Mouse (Mus musculus) right cerebral cortex, postnatal 10 days (tissue): ENCODE results near the gene Olfr1257.
"Not testable (repeated sequence)": the region's sequence is repeated elsewhere in the genome, so short reads cannot be mapped to it uniquely, and the experiment has no call there.

Experiments used
- DNase-seq, 2 experiments: peaks; one replicate each; pipeline ENCODE4 v3.0.0; 2021; ENCODE audit warnings: low spot score in 2 of 2

The Olfr1257 gene

DNA sequence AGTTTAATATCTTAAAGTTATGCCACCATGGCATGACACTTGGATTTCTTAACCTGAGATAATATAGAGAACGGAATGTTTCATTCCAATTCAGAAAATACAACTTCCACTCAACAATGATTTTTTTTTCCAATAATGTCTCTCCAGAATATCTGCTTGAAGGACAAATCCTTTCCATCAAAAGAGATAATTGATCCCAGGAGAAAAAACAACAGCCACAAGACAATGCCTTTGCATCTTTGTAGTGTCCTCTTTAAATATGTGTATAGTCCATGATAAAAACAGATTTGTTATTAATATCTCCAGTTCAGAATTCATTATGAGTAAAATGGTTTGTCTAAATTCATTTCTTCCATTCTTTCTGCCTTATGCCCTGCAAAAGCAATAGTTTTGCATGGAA is at the start of gene Olfr1257:
TSS of gene Olfr1257 (plus strand) at position 301 of the 400 bp plus-strand sequence.
- DNase-seq = no peak

DNA sequence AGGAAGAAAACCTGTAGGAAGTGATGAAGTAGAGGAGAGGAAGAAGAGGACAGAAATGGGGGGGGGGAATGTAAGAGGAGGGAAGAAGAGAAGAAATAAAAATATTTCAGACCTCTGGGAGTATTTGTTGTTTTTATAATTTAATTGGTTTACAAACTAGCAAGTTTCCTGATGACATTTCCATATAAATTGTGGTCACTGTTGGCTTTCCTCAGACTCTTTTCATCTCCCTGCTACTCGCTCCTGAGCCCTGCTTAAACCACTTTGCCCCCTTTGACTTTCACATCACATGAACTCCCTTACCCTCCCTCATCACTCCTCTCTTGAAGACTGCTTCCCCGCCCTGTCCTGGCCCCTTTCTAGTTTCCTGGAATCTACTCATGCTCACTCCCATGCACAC is 36.8 kb upstream of the Olfr1257 start, which contains the start of gene Olfr1256:
TSS of gene Olfr1256 (minus strand) at position 101 of the 400 bp plus-strand sequence.
- DNase-seq = no peak

DNA sequence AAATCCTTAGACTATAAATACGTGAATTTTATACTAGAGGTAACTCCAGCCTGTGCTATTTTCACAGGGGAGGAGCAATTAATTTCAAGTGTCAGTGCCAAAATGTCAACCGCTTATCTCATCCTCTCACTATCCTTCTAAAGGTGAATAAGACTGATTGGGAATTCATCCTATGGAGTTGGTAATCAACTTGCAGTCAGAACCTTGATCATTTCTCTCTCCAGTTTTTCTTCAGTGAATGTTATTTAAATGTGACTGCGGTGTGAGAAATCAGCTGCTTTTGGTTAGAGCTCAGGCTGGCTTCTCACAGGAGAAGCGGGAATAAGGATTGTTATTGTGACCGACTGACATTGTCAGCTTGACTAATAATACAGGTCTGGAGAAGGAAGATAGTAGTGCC is 30.1 kb upstream of the Olfr1257 start, which contains the start of gene Olfr48:
TSS of gene Olfr48 (minus strand) at position 101 of the 400 bp plus-strand sequence.
- no peak for DNase-seq

DNA sequence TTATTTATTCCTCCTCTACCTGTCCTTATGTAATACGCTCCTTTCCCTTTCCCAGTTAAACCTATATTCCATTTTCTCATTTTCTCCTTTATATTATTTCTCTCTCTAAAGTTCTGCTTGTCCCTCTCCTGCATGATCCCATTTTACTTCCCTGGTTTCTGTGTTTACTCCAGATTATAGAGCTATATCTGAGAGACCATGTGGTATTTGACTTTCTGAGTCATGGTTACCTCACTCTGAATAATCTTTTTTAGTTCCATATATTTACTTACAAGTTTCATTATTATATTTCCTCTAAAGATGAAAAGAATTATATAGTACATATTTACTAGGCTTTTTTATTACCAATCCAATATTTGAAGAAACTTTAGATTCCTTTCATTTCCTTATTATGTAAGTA is 29.0 kb upstream of the Olfr1257 start:
- DNase-seq = no peak

DNA sequence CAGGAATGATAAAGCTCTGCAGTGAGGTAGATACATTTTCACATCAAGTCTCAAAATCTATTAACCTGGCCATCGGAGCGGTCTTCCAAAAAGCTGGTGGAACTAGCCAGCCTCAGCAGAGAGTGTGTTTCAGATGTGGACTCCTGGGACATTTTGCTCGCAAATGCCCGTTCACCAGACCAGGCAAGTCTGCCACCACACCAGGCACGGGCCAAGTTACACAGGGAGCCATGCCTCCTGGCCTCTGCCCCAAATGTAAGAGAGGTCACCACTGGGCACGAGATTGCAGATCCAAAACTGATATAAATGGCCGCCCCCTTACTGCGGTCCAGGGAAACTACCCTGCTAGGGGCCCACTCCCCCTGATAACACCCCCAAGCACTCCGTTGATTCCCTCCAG is 34.4 kb downstream of the Olfr1257 start:
- not testable (repeated sequence) for DNase-seq

DNA sequence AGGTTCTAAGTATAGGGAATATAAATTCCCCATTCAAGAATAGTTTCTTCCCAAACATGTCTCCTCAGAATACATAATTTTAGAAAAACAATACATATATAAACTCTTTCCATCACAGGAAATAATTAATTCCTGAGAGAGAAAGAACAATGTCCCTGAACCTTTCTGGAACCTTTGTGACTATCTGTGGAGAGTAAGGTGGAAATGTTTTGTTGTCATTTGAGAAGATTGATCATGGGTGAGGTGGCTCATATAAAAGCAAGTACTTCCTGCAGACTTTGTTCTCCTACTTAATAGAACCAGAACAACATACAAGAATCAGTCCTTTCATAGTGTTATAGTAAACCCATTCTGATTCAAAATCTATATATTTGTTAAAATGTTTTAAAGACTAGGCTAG is 48.8 kb downstream of the Olfr1257 start, which contains the start of gene Olfr1258:
TSS of gene Olfr1258 (plus strand) at position 301 of the 400 bp plus-strand sequence.
- no peak for DNase-seq
